Mouse (Mus musculus) limb, embryonic 11.5 days (tissue): ENCODE results near the gene Ppp3ca. TPM values are rescaled to one million over a fixed set of nuclear protein-coding genes. Genes with fewer than 3 reads are reported as not detected.

Experiments
- ATAC-seq: fragments of 200-750 bp; cut with Nextera tagmentation; 2 replicates; pipeline ENCODE4 v1.8.0; 2017; ENCODE audit warnings: low read depth; ENCODE audit not compliant: insufficient number of reproducible peaks, low FRiP score, low TSS enrichment
- DNase-seq: peaks from one replicate; pipeline ENCODE4 v3.0.0-alpha.2; 2015; ENCODE audit warnings: low spot score
- H3K27ac ChIP-seq: fragments of 300-500 bp; sonication (generic); replicated peaks from 2 replicates; pipeline ENCODE4 v1.5.1; 2014; ENCODE audit warnings: low read depth, mild to moderate bottlenecking, low read length
- H3K27me3 ChIP-seq: fragments of 300-500 bp; sonication (generic); 2 replicates; pipeline ENCODE4 v1.6.1; 2014; ENCODE audit warnings: mild to moderate bottlenecking, low read length, mixed read lengths; ENCODE audit not compliant: control insufficient read depth, insufficient read depth
- H3K36me3 ChIP-seq: fragments of 300-500 bp; sonication (generic); 2 replicates; pipeline ENCODE4 v1.6.1; 2014; ENCODE audit warnings: mild to moderate bottlenecking, low read length, moderate library complexity, mixed read lengths; ENCODE audit not compliant: control insufficient read depth, insufficient read depth
- H3K4me1 ChIP-seq: fragments of 300-500 bp; sonication (generic); 2 replicates; pipeline ENCODE4 v1.6.1; 2014; ENCODE audit warnings: low read length, mixed read lengths; ENCODE audit not compliant: control insufficient read depth, insufficient read depth
- H3K4me2 ChIP-seq: fragments of 300-500 bp; sonication (generic); 2 replicates; pipeline ENCODE4 v1.6.1; 2014; ENCODE audit warnings: low read depth, mild to moderate bottlenecking, moderate library complexity; ENCODE audit not compliant: severe bottlenecking
- H3K4me3 ChIP-seq: fragments of 300-500 bp; sonication (generic); 2 replicates; pipeline ENCODE4 v1.5.1; 2014; ENCODE audit warnings: low read depth, low read length
- H3K9ac ChIP-seq: fragments of 300-500 bp; sonication (generic); 2 replicates; pipeline ENCODE4 v1.6.1; 2014; ENCODE audit warnings: mild to moderate bottlenecking, low read length
- H3K9me3 ChIP-seq: fragments of 300-500 bp; sonication (generic); 2 replicates; pipeline ENCODE4 v1.6.1; 2016; ENCODE audit warnings: low read length; ENCODE audit not compliant: control insufficient read depth
- WGBS: fragments of 180-500 bp; shearing (Covaris S2); extraction: QIAGEN DNeasy Blood & Tissue Kit; methylation state at CpG from one replicate; pipeline ENCODE4 v1.1.7; 2014; 5-methylcytosine and 5-hydroxymethylcytosine counted together
- polyA plus RNA-seq: library from polyadenylated mRNA; unstranded; fragments of >200 nt; fragmentation: Nextera tagmentation; extraction: Ambion mirVana; gene quantifications from 2 replicates; pipeline ENCODE4 v1.2.1, GENCODE M21; 2014

Ppp3ca gene
- polyA plus RNA-seq, 1 experiment from 2014 or later: 72.7 TPM

- peak; percentile 99 for DNase-seq
- Histone ChIP-seq H3K4me2 (peak overlapping the region; percentile 61), H3K27ac (peak overlapping the region; percentile 91), H3K4me3 (peak overlapping the region; percentile 87), H3K9me3 (no peaks in the 10 kb centered on the region), H3K27me3 (no peaks in the 10 kb centered on the region), H3K36me3 (no peaks in the 10 kb centered on the region), H3K4me1 (peaks cover 5% of the 10 kb centered on the region; the same call in 1 of the 2 replicates), H3K9ac (peak overlapping the region; percentile 77)
- ATAC-seq: peak; percentile 96
- WGBS: under 1% methylated on average over 49 of the region's 56 CpGs
Measured at GRCm38 (mm10) chr3:136669231-136670109, 454 bp upstream of the Ppp3ca start.

- peak; percentile 54 for ATAC-seq
- H3K4me3 ChIP-seq: peak overlapping the region; percentile 87
- DNase-seq: peak; percentile 76
- peak overlapping the region; percentile 91 for H3K27ac ChIP-seq
- peak overlapping the region; percentile 77 for H3K9ac ChIP-seq
- H3K27me3 ChIP-seq: no peaks in the 10 kb centered on the region
- H3K36me3 ChIP-seq: no peaks in the 10 kb centered on the region
- H3K9me3 ChIP-seq: no peaks in the 10 kb centered on the region
- peaks cover 5% of the 10 kb centered on the region; the same call in 1 of the 2 replicates for H3K4me1 ChIP-seq
- peak overlapping the region; percentile 54 for H3K4me2 ChIP-seq
- WGBS: under 1% methylated on average over 88 of the region's 92 CpGs
Measured at GRCm38 (mm10) chr3:136670360-136671131, 622 bp downstream of the Ppp3ca start.

GRCm38 (mm10) chr3:136671161-136671939 lies 1.4 kb downstream of the Ppp3ca start:
- Histone ChIP-seq H3K27me3 (no peaks in the 10 kb centered on the region), H3K27ac (peak overlapping the region; percentile 91), H3K4me3 (peak overlapping the region; percentile 87), H3K4me2 (peak overlapping the region; percentile 54), H3K9me3 (no peaks in the 10 kb centered on the region), H3K9ac (peak overlapping the region; percentile 77), H3K36me3 (no peaks in the 10 kb centered on the region), H3K4me1 (peaks cover 5% of the 10 kb centered on the region; the same call in 1 of the 2 replicates)
- DNase-seq: peak; percentile 90
- under 1% methylated on average over 28 of the region's 52 CpGs for WGBS
- ATAC-seq: peak; percentile 73

- 8% methylated on average over 5 of the region's 5 CpGs for WGBS
- H3K27me3 ChIP-seq: no peaks in the 10 kb centered on the region
- ATAC-seq (no peak), DNase-seq (peak; percentile 21)
- H3K9ac ChIP-seq: peak overlapping the region; percentile 77
- H3K4me3 ChIP-seq: peak overlapping the region; percentile 87
- H3K4me1 ChIP-seq: peaks cover 5% of the 10 kb centered on the region; the same call in 1 of the 2 replicates
- H3K9me3 ChIP-seq: no peaks in the 10 kb centered on the region
- no peak overlapping the region for H3K27ac ChIP-seq
- no peaks in the 10 kb centered on the region for H3K36me3 ChIP-seq
- peak overlapping the region; percentile 54 for H3K4me2 ChIP-seq
Measured at GRCm38 (mm10) chr3:136671940-136672278, 2.0 kb downstream of the Ppp3ca start.

- H3K4me1 ChIP-seq: peaks cover 5% of the 10 kb centered on the region; the same call in 1 of the 2 replicates
- 79% methylated on average over 3 of the region's 3 CpGs for WGBS
- H3K36me3 ChIP-seq: no peaks in the 10 kb centered on the region
- no peaks in the 10 kb centered on the region for H3K27me3 ChIP-seq
- no peak overlapping the region for H3K4me2 ChIP-seq
- H3K9ac ChIP-seq: no peak overlapping the region
- no peaks in the 10 kb centered on the region for H3K9me3 ChIP-seq
- H3K27ac ChIP-seq: no peak overlapping the region
- DNase-seq (peak; percentile 5), ATAC-seq (no peak)
- no peak overlapping the region for H3K4me3 ChIP-seq
Measured at GRCm38 (mm10) chr3:136672870-136673269, 2.9 kb downstream of the Ppp3ca start.

GRCm38 (mm10) chr3:136673363-136673762 lies 3.4 kb downstream of the Ppp3ca start:
- Histone ChIP-seq H3K9me3 (no peaks in the 10 kb centered on the region), H3K36me3 (no peaks in the 10 kb centered on the region), H3K9ac (no peak overlapping the region), H3K27ac (no peak overlapping the region), H3K4me3 (no peak overlapping the region), H3K4me1 (peaks cover 5% of the 10 kb centered on the region; the same call in 1 of the 2 replicates), H3K27me3 (no peaks in the 10 kb centered on the region), H3K4me2 (no peak overlapping the region)
- no peak for ATAC-seq
- WGBS: 61% methylated on average over 2 of the region's 2 CpGs
- peak; percentile 6 for DNase-seq

- 88% methylated on average over 5 of the region's 5 CpGs for WGBS
- ATAC-seq: no peak
- H3K27me3 ChIP-seq: no peaks in the 10 kb centered on the region
Measured at GRCm38 (mm10) chr3:136674486-136674885, 4.6 kb downstream of the Ppp3ca start.

GRCm38 (mm10) chr3:136676991-136677390 lies 7.1 kb downstream of the Ppp3ca start:
- Histone ChIP-seq H3K36me3 (no peaks in the 10 kb centered on the region), H3K27me3 (no peaks in the 10 kb centered on the region), H3K27ac (no peak overlapping the region), H3K4me2 (no peak overlapping the region), H3K9me3 (no peaks in the 10 kb centered on the region), H3K9ac (no peak overlapping the region), H3K4me1 (peaks cover 10% of the 10 kb centered on the region), H3K4me3 (no peak overlapping the region)
- DNase-seq (peak; percentile 11), ATAC-seq (no peak)
- WGBS: 85% methylated on average over 2 of the region's 2 CpGs

More at GRCm38 (mm10) chr3:136674486-136674885, 4.6 kb downstream of the Ppp3ca start:
- Histone ChIP-seq H3K4me2 (no peak overlapping the region), H3K4me3 (no peak overlapping the region), H3K27ac (no peak overlapping the region), H3K36me3 (no peaks in the 10 kb centered on the region), H3K4me1 (0 out of 2 replicates have a peak, but pooled peaks cover 2% of the 10 kb centered on the region), H3K9ac (no peak overlapping the region), H3K9me3 (no peaks in the 10 kb centered on the region)
- DNase-seq: peak; percentile 18
